Mouse (Mus musculus): ENCODE measurements around the gene Evi2. TPM values are rescaled to one million over a fixed set of nuclear protein-coding genes. Genes with fewer than 3 reads are reported as not detected.

Gene Evi2
- 23.8 and 30.0 TPM in 2 replicates for total RNA-seq (2023)

GRCm38 (mm10) chr11:79530333-79530761 is at the start of gene Evi2, which contains the start of gene Evi2a:
Gene Evi2 (minus strand): TSS chr11:79530589.
Gene Evi2a (minus strand): TSS chr11:79530609.

GRCm38 (mm10) chr11:79523560-79524309 is 6.7 kb downstream of the Evi2 start, which contains the start of gene Evi2b:
Gene Evi2b (minus strand): TSS chr11:79523762.

GRCm38 (mm10) chr11:79503845-79504244 is 26.5 kb downstream of the Evi2 start, which contains the start of gene Omg:
Gene Omg (minus strand): TSS chr11:79504084.

Other genes starting within 250 kb of the Evi2 start
- gene Gm9964, start 233.7 kb downstream of the Evi2 start, total RNA-seq (2023) = 0.77 and 4.8 TPM in 2 replicates
- 31.6 and 35.4 TPM in 2 replicates for gene Nf1, start 190.9 kb downstream of the Evi2 start, total RNA-seq (2023)
- gene Omg, start 26.5 kb downstream of the Evi2 start, total RNA-seq (2023) = 0.88 and 1.3 TPM in 2 replicates
- gene Evi2b, start 6.8 kb downstream of the Evi2 start, total RNA-seq (2023) = 491 and 513 TPM in 2 replicates
- 123 and 144 TPM in 2 replicates for gene Evi2a, start within 50 bp of the Evi2 start, total RNA-seq (2023)
- gene Rab11fip4, start 60.6 kb upstream of the Evi2 start, total RNA-seq (2023) = 45.0 and 62.8 TPM in 2 replicates

All from neutrophil, adult 65 days (primary cell).